Mouse (Mus musculus) CH12.LX (cell line): ENCODE measurements around the gene Rnf213. TPM values are rescaled to one million over a fixed set of nuclear protein-coding genes. Genes with fewer than 3 reads are reported as not detected.

Experiments used
- DNase-seq: peaks from one replicate; pipeline ENCODE4 v3.0.0-alpha.2; 2013; ENCODE audit errors: extremely low read depth
- H3K27ac ChIP-seq: 2 replicates; pipeline ENCODE4 v1.5.1; 2012; ENCODE audit warnings: low read depth, mild to moderate bottlenecking, control low read depth, moderate library complexity; ENCODE audit not compliant: insufficient read depth
- H3K27me3 ChIP-seq: replicated peaks from 2 replicates; pipeline ENCODE3; 2012; ENCODE audit warnings: inconsistent platforms
- H3K36me3 ChIP-seq, 2 experiments: replicated peaks in 1 of 2; 2 replicates each; pipeline versions ENCODE3 to v1.6.1; 2012; ENCODE audit warnings: inconsistent platforms in 1 of 2, low read length in 1 of 2, mild to moderate bottlenecking in 1 of 2, mixed read lengths in 1 of 2, moderate library complexity in 1 of 2; ENCODE audit not compliant: control insufficient read depth in 1 of 2, insufficient read depth in 1 of 2
- H3K4me1 ChIP-seq, 2 experiments: 2 replicates each; pipeline ENCODE4 v1.6.1; 2012; ENCODE audit warnings: inconsistent platforms in 1 of 2, moderate library complexity in 1 of 2; ENCODE audit not compliant: insufficient read depth in 2 of 2, control insufficient read depth in 1 of 2
- H3K4me2 ChIP-seq: 2 replicates; pipeline ENCODE4 v1.6.1; 2012; ENCODE audit warnings: low read depth, mild to moderate bottlenecking, control low read depth; ENCODE audit not compliant: poor library complexity, insufficient read depth, severe bottlenecking
- H3K4me3 ChIP-seq, 3 experiments: fragments of 150-350 bp in 1 of 3; sonication (generic) in 1 of 3; replicated peaks in 1 of 3; 2 replicates each; pipeline versions ENCODE3 to v1.5.1; 2011 to 2012; ENCODE audit warnings: low read depth in 2 of 3, low read length in 2 of 3, mild to moderate bottlenecking in 2 of 3, moderate library complexity in 2 of 3, control low read depth in 1 of 3, improper control_type of control experiment in 1 of 3, inconsistent platforms in 1 of 3, mixed read lengths in 1 of 3; ENCODE audit not compliant: poor library complexity in 1 of 3
- H3K79me2 ChIP-seq: replicated peaks from 2 replicates; pipeline ENCODE4 v1.6.1; 2012; ENCODE audit warnings: mild to moderate bottlenecking, moderate library complexity; ENCODE audit not compliant: control insufficient read depth, poor library complexity, insufficient read depth, severe bottlenecking; ENCODE audit errors: extremely low read depth
- H3K9ac ChIP-seq: 2 replicates; pipeline ENCODE4 v1.6.1; 2012; ENCODE audit warnings: low read depth, mild to moderate bottlenecking, control low read depth, moderate library complexity; ENCODE audit not compliant: insufficient read depth
- H3K9me3 ChIP-seq: replicated peaks from 2 replicates; pipeline ENCODE3; 2012; ENCODE audit warnings: low read length, inconsistent platforms, mixed read lengths
- BHLHE40 ChIP-seq: IDR thresholded peaks from 2 replicates; pipeline ENCODE4 v1.6.1; 2011; ENCODE audit warnings: mild to moderate bottlenecking, low read depth, low read length, improper control_type of control experiment
- CTCF ChIP-seq, 2 experiments: IDR thresholded peaks in 1 of 2; conservative IDR thresholded peaks in 1 of 2; 2 replicates each; pipeline ENCODE4 v1.5.1; 2011 to 2012; ENCODE audit warnings: low read depth in 2 of 2, low read length in 2 of 2, improper control_type of control experiment in 1 of 2, inconsistent platforms in 1 of 2, mild to moderate bottlenecking in 1 of 2, moderate library complexity in 1 of 2
- ETS1 ChIP-seq: conservative IDR thresholded peaks from 2 replicates; pipeline ENCODE4 v1.6.1; 2012; ENCODE audit warnings: low read depth, mild to moderate bottlenecking, inconsistent platforms, low read length, improper control_type of control experiment, moderate library complexity
- HCFC1 ChIP-seq: IDR thresholded peaks from 2 replicates; pipeline ENCODE4 v1.6.1; 2012; ENCODE audit warnings: low read depth, mild to moderate bottlenecking, inconsistent platforms, low read length, improper control_type of control experiment
- IRF4 ChIP-seq: IDR thresholded peaks from 2 replicates; pipeline ENCODE4 v1.6.1; 2014; ENCODE audit warnings: low read depth, mild to moderate bottlenecking, inconsistent platforms, low read length, improper control_type of control experiment
- KAT2A ChIP-seq: IDR thresholded peaks from 2 replicates; pipeline ENCODE4 v1.6.1; 2012; ENCODE audit warnings: low read length, improper control_type of control experiment, inconsistent platforms; ENCODE audit not compliant: insufficient replicate concordance
- MAX ChIP-seq: IDR thresholded peaks from 2 replicates; pipeline ENCODE4 v1.6.1; 2011; ENCODE audit warnings: low read length, improper control_type of control experiment
- MEF2A ChIP-seq: IDR thresholded peaks from 2 replicates; pipeline ENCODE4 v1.6.1; 2014; ENCODE audit warnings: low read depth, mild to moderate bottlenecking, inconsistent platforms, low read length, improper control_type of control experiment, borderline replicate concordance
- MXI1 ChIP-seq: IDR thresholded peaks from 2 replicates; pipeline ENCODE4 v1.6.1; 2011; ENCODE audit warnings: mild to moderate bottlenecking, low read depth, low read length, improper control_type of control experiment
- MYC ChIP-seq: IDR thresholded peaks from 2 replicates; pipeline ENCODE4 v1.6.1; 2011; ENCODE audit warnings: low read depth, mild to moderate bottlenecking, improper control_type of control experiment, low read length
- NELFE ChIP-seq: IDR thresholded peaks from 2 replicates; pipeline ENCODE4 v1.6.1; 2011; ENCODE audit warnings: low read depth, low read length, improper control_type of control experiment
- NRF1 ChIP-seq: IDR thresholded peaks from 2 replicates; pipeline ENCODE4 v1.6.1; 2014; ENCODE audit warnings: low read depth, mild to moderate bottlenecking, inconsistent platforms, low read length, improper control_type of control experiment, moderate library complexity
- POLR2A ChIP-seq: IDR thresholded peaks from 2 replicates; pipeline ENCODE4 v1.6.1; 2011; ENCODE audit warnings: low read depth, mild to moderate bottlenecking, improper control_type of control experiment, low read length
- POLR2AphosphoS2 ChIP-seq: IDR thresholded peaks from 2 replicates; pipeline ENCODE4 v1.6.1; 2011; ENCODE audit warnings: low read depth, low read length, improper control_type of control experiment
- RCOR1 ChIP-seq: conservative IDR thresholded peaks from 2 replicates; pipeline ENCODE4 v1.6.1; 2012; ENCODE audit warnings: low read depth, mild to moderate bottlenecking, inconsistent platforms, low read length, improper control_type of control experiment
- SIN3A ChIP-seq: IDR thresholded peaks from 2 replicates; pipeline ENCODE4 v1.6.1; 2012; ENCODE audit warnings: low read length, improper control_type of control experiment, inconsistent platforms
- SMC3 ChIP-seq: IDR thresholded peaks from 2 replicates; pipeline ENCODE4 v1.6.1; 2011; ENCODE audit warnings: low read depth, low read length, improper control_type of control experiment
- TCF12 ChIP-seq: IDR thresholded peaks from 2 replicates; pipeline ENCODE4 v1.6.1; 2014; ENCODE audit warnings: low read depth, mild to moderate bottlenecking, inconsistent platforms, low read length, improper control_type of control experiment
- UBTF ChIP-seq: IDR thresholded peaks from 2 replicates; pipeline ENCODE4 v1.6.1; 2012; ENCODE audit warnings: low read depth, mild to moderate bottlenecking, inconsistent platforms, low read length, improper control_type of control experiment, moderate library complexity
- USF1 ChIP-seq: IDR thresholded peaks from 2 replicates; pipeline ENCODE4 v1.6.1; 2014; ENCODE audit warnings: low read depth, mild to moderate bottlenecking, inconsistent platforms, low read length, improper control_type of control experiment
- USF2 ChIP-seq: conservative IDR thresholded peaks from 2 replicates; pipeline ENCODE4 v1.6.1; 2011; ENCODE audit warnings: low read depth, low read length, improper control_type of control experiment
- ZMIZ1 ChIP-seq: IDR thresholded peaks from 2 replicates; pipeline ENCODE4 v1.6.1; 2012; ENCODE audit warnings: low read depth, mild to moderate bottlenecking, inconsistent platforms, low read length, improper control_type of control experiment
- dilution Hi-C: fragments of 300-500 bp; cut with MboI; formaldehyde crosslinking; loops from 2 replicates; pipeline ENCODE4 v1.14.3; 2020; ENCODE audit warnings: low sequenced_read_pairs; ENCODE audit not compliant: extremely low pct_unique_long_range_greater_than_20kb, extremely low pct_ligation_motif_present
- in situ Hi-C: fragments of 300-500 bp; cut with MboI; formaldehyde crosslinking; loops from 3 replicates; pipeline ENCODE4 v1.14.3; 2019; ENCODE audit warnings: low sequenced_read_pairs, low pct_ligation_motif_present, low pct_unique_long_range_greater_than_20kb, mixed read lengths
- polyA plus RNA-seq: library from polyadenylated mRNA; unstranded; fragments of >175 nt; gene quantifications from 2 replicates; pipeline ENCODE4 v1.2.1, GENCODE M21; 2012; ENCODE audit warnings: low read depth; ENCODE audit not compliant: insufficient read length
- total RNA-seq, 2 experiments: library from RNA; depleted of rRNA; stranded (reverse); fragments of 300-350 nt in 1 of 2; fragments of >200 nt in 1 of 2; gene quantifications; 2 replicates each; pipeline ENCODE4 v1.2.3; 2012 to 2014

The Rnf213 gene
- total and polyA plus RNA-seq, 3 experiments, result 4.2 to 23.2 (median 11.2) TPM

GRCm38 (mm10) chr11:119389851-119390270 lies 3.0 kb upstream of the Rnf213 start:
- TF ChIP-seq BHLHE40 (peak; percentile 24; the same call in 1 of the 2 replicates), HCFC1 (peak; percentile 15; the same call in 1 of the 2 replicates), IRF4 (peak; percentile 4; the same call in 1 of the 2 replicates), POLR2AphosphoS2 (no peak), CTCF (conservative IDR thresholded peaks at IDR 0.05 in 1 of 2, IDR thresholded peaks at IDR 0.05 in 1 of 2; ENCODE audit: low read depth in 2 of 2, low read length in 2 of 2) (peak in 1 of 2 experiments; percentile 44; a peak in 2 of 4 replicates), MEF2A (no peak), SIN3A (no peak; the same call in 1 of the 2 replicates), TCF12 (peak; percentile 22; the same call in 1 of the 2 replicates), MAX (peak; percentile 89), ZMIZ1 (peak; percentile 30; the same call in 1 of the 2 replicates), ETS1 (peak; percentile 20; the same call in 1 of the 2 replicates), NELFE (peak; percentile 67; the same call in 1 of the 2 replicates), POLR2A (peak; percentile 45; the same call in 1 of the 2 replicates), UBTF (no peak), USF1 (peak; percentile 63), SMC3 (peak; percentile 18; the same call in 1 of the 2 replicates), USF2 (no peak; the same call in 1 of the 2 replicates), KAT2A (no peak), NRF1 (peak; percentile 79), MXI1 (peak; percentile 38; the same call in 1 of the 2 replicates), RCOR1 (no peak), MYC (peak; percentile 6; the same call in 1 of the 2 replicates)
- peak overlapping the region; percentile 90 for H3K9ac ChIP-seq
- peaks cover 18 to 42% of the 10 kb centered on the region in 2 experiments for H3K4me1 ChIP-seq
- peaks cover 0 to 2% of the 10 kb centered on the region in 2 experiments for H3K36me3 ChIP-seq
- H3K4me3 ChIP-seq, result peak overlapping the region; percentile 67 to 85 (median 77)
- H3K4me2 ChIP-seq, result peak overlapping the region; percentile 30
- no peaks in the 10 kb centered on the region for H3K9me3 ChIP-seq
- H3K27ac ChIP-seq, result peak overlapping the region; percentile 82
- in situ Hi-C loops (no loop called here), dilution Hi-C loops (no loop called here)
- DNase-seq, result no peak
- peaks cover 67% of the 10 kb centered on the region for H3K27me3 ChIP-seq
- H3K79me2 ChIP-seq, result no peaks in the 10 kb centered on the region
